Mouse (Mus musculus): Measurements from ENCODE around the gene Gtf2h4. TPM values are rescaled to one million over a fixed set of nuclear protein-coding genes. Genes with fewer than 3 reads are reported as not detected.

Gene Gtf2h4
- polyA plus RNA-seq, 1 experiment, result 28.8 TPM

GRCm38 (mm10) chr17:35636363-35636762 is 37.2 kb downstream of the Gtf2h4 start:
- no peak for TF ChIP-seq CTCF (IDR thresholded peaks at IDR 0.05; ENCODE audit: borderline replicate concordance, extremely low read depth, insufficient read depth, insufficient read length)
- TF ChIP-seq POLR2A (IDR thresholded peaks at IDR 0.05; ENCODE audit: borderline replicate concordance, extremely low read depth, insufficient read depth, insufficient read length, poor library complexity, severe bottlenecking), result no peak
- DNase-seq (ENCODE audit: low read depth), result peak; percentile 41

DNA sequence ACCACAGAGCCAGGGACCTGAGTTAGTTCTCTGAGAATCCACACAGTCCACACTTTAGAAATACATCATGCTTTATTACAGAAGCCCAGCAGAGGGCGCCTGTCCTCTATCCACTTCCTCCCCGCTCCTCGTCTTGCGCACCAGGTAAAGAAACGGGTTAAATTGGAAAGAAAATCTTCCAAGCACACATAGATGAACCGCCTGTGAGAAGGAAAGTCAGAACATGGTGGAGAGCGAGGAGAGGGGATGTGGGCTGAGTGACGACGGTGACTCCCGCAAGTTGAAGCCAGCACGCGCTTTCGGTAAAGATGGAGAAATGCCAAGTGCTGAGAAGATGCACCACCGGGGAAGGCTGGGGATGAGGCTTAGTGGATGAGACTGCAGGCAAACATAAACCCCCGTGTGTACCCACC is 37.8 kb downstream of the Gtf2h4 start:
- peak; percentile 90 for DNase-seq (ENCODE audit: low read depth)
- TF ChIP-seq CTCF (IDR thresholded peaks at IDR 0.05; ENCODE audit: borderline replicate concordance, extremely low read depth, insufficient read depth, insufficient read length) (peak; percentile 89), POLR2A (IDR thresholded peaks at IDR 0.05; ENCODE audit: borderline replicate concordance, extremely low read depth, insufficient read depth, insufficient read length, poor library complexity, severe bottlenecking) (no peak)

DNA sequence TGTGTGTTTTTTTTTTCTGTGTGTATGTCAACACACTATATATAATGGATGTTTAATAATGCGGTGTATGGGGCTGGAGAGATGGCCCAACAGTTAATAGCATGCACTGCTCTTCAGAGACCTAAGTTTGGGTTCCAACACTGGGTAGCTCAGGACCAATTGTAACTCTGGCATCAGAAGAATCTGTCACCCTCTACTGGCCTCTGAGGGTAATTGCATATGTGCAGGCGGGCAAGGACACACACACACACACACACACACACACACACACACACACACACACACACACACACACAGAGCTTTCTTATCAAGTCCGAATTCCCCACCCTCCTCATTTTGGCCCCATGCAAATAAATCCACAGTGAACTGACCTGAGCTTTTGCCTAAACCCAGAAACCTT is 38.3 kb downstream of the Gtf2h4 start:
- TF ChIP-seq POLR2A (IDR thresholded peaks at IDR 0.05; ENCODE audit: borderline replicate concordance, extremely low read depth, insufficient read depth, insufficient read length, poor library complexity, severe bottlenecking), result no peak
- peak; percentile 35; the same call in 1 of the 2 replicates for TF ChIP-seq CTCF (IDR thresholded peaks at IDR 0.05; ENCODE audit: borderline replicate concordance, extremely low read depth, insufficient read depth, insufficient read length)

DNA sequence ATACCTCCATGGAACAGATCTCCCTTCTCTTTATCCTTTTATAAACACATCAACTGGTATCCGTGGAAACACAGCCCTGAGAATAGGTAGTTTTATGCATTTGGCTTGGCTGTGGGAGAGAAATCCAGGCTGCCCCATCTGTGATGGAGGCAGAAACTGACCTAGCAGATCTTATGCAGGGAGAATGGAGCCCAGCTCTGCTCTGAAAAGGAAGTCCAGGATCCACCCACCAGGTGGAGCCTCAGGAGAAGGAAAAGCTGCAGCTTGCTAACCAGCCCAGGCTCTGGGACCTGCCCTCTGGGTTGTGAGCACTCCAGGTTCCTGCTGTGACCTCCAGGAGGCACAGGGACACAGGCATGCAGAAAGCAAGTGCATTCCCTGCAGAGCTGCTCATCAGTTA is 39.5 kb downstream of the Gtf2h4 start:
- TF ChIP-seq CTCF (IDR thresholded peaks at IDR 0.05; ENCODE audit: borderline replicate concordance, extremely low read depth, insufficient read depth, insufficient read length) (peak; percentile 51), POLR2A (IDR thresholded peaks at IDR 0.05; ENCODE audit: borderline replicate concordance, extremely low read depth, insufficient read depth, insufficient read length, poor library complexity, severe bottlenecking) (no peak)
- peak; percentile 54 for DNase-seq (ENCODE audit: low read depth)

More for the DNA sequence above, 38.3 kb downstream of the Gtf2h4 start:
- peak; percentile 4 for DNase-seq (ENCODE audit: low read depth)

DNA sequence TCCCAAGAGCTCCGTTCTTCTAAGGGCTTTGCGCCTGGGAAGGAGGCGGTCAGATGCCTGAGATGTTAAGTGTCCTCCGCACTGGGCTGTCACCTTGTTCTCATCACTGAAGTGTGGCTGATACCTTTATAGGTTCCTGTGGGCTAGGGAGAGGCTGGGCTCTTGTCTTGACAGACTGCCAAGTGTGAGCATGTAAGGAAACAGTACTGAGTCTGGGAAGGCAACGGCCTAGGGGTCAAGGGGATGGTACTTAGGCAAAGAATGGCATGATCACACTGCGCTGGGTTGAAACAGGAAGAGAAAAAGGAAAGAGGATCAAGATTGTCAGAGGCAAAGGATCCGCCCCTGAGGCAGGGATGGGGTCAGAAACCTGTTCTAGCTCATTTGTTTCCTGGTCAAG is 47.0 kb downstream of the Gtf2h4 start, which contains the start of gene Gm9573:
Gene Gm9573 (minus strand): TSS at position 101 of the 400 bp plus-strand sequence.
- DNase-seq (ENCODE audit: low read depth), result no peak
- no peak for TF ChIP-seq POLR2A (IDR thresholded peaks at IDR 0.05; ENCODE audit: borderline replicate concordance, extremely low read depth, insufficient read depth, insufficient read length, poor library complexity, severe bottlenecking)
- no peak for TF ChIP-seq CTCF (IDR thresholded peaks at IDR 0.05; ENCODE audit: borderline replicate concordance, extremely low read depth, insufficient read depth, insufficient read length)

Other genes starting within 250 kb of the Gtf2h4 start
- gene H2-Q6, start 248.9 kb downstream of the Gtf2h4 start, polyA plus RNA-seq (2012; rRNA removed), result 0.57 and 0.58 TPM in 2 replicates
- 3.6 and 4.3 TPM in 2 replicates for gene H2-Q7, start 234.6 kb downstream of the Gtf2h4 start, polyA plus RNA-seq (2012; rRNA removed)
- gene H2-Q10, start 203.7 kb downstream of the Gtf2h4 start, polyA plus RNA-seq (2012; rRNA removed), result 0.11 and 0.26 TPM in 2 replicates
- 0.06 TPM in 1 of 2 replicates, not detected in the other for gene Pou5f1, start 167.7 kb downstream of the Gtf2h4 start, polyA plus RNA-seq (2012; rRNA removed)
- 17.4 and 33.8 TPM in 2 replicates for gene Tcf19, start 156.9 kb downstream of the Gtf2h4 start, polyA plus RNA-seq (2012; rRNA removed)
- gene Cchcr1, start 156.6 kb downstream of the Gtf2h4 start, polyA plus RNA-seq (2012; rRNA removed), result 11.5 and 18.4 TPM in 2 replicates
- 0.98 and 1.2 TPM in 2 replicates for gene Psors1c2, start 140.5 kb downstream of the Gtf2h4 start, polyA plus RNA-seq (2012; rRNA removed)
- gene Cdsn, start 121.6 kb downstream of the Gtf2h4 start, polyA plus RNA-seq (2012; rRNA removed), result 0.06 and 0.18 TPM in 2 replicates
- 0.06 TPM in 1 of 2 replicates, not detected in the other for gene 2300002M23Rik, start 106.3 kb downstream of the Gtf2h4 start, polyA plus RNA-seq (2012; rRNA removed)
- gene Sfta2, start 72.2 kb downstream of the Gtf2h4 start, polyA plus RNA-seq (2012; rRNA removed), result 0.29 TPM in 1 of 2 replicates, not detected in the other
- not detected in 2 replicates for gene Gm9573, start 47.1 kb downstream of the Gtf2h4 start, polyA plus RNA-seq (2012; rRNA removed)
- 0.05 and 0.11 TPM in 2 replicates for gene Mucl3, start 30.0 kb downstream of the Gtf2h4 start, polyA plus RNA-seq (2012; rRNA removed)
- 36.8 and 40.6 TPM in 2 replicates for gene Vars2, start 6.1 kb downstream of the Gtf2h4 start, polyA plus RNA-seq (2012; rRNA removed)
- gene Ddr1, start 30.9 kb upstream of the Gtf2h4 start, polyA plus RNA-seq (2012; rRNA removed), result 99.6 and 112 TPM in 2 replicates
- 4.8 and 5.1 TPM in 2 replicates for gene Ier3, start 147.9 kb upstream of the Gtf2h4 start, polyA plus RNA-seq (2012; rRNA removed)
- 87.1 and 101 TPM in 2 replicates for gene Flot1, start 149.5 kb upstream of the Gtf2h4 start, polyA plus RNA-seq (2012; rRNA removed)
- 3,347 and 3,555 TPM in 2 replicates for gene Tubb5, start 164.6 kb upstream of the Gtf2h4 start, polyA plus RNA-seq (2012; rRNA removed)
- gene Mdc1, start 167.8 kb upstream of the Gtf2h4 start, polyA plus RNA-seq (2012; rRNA removed), result 18.8 and 23.7 TPM in 2 replicates
- gene Nrm, start 187.6 kb upstream of the Gtf2h4 start, polyA plus RNA-seq (2012; rRNA removed), result 26.9 and 38.3 TPM in 2 replicates
- gene Ppp1r18, start 191.9 kb upstream of the Gtf2h4 start, polyA plus RNA-seq (2012; rRNA removed), result 46.9 and 48.9 TPM in 2 replicates
- gene Dhx16, start 206.1 kb upstream of the Gtf2h4 start, polyA plus RNA-seq (2012; rRNA removed), result 66.0 and 71.9 TPM in 2 replicates
- 83.5 and 92.4 TPM in 2 replicates for gene 2310061I04Rik, start 223.7 kb upstream of the Gtf2h4 start, polyA plus RNA-seq (2012; rRNA removed)
- 638 and 656 TPM in 2 replicates for gene Atat1, start 236.3 kb upstream of the Gtf2h4 start, polyA plus RNA-seq (2012; rRNA removed)
- 43.9 and 51.4 TPM in 2 replicates for gene Mrps18b, start 242.7 kb upstream of the Gtf2h4 start, polyA plus RNA-seq (2012; rRNA removed)
- gene Ppp1r10, start 242.7 kb upstream of the Gtf2h4 start, polyA plus RNA-seq (2012; rRNA removed), result 52.8 and 60.8 TPM in 2 replicates